Mouse (Mus musculus): ENCODE data around the gene Ferd3l. TPM values are rescaled to one million over a fixed set of nuclear protein-coding genes. Genes with fewer than 3 reads are reported as not detected.

Gene Ferd3l
- not detected in 2 replicates for polyA plus RNA-seq (2014; fragmentation: Nextera tagmentation; extraction: Ambion mirVana)

DNA sequence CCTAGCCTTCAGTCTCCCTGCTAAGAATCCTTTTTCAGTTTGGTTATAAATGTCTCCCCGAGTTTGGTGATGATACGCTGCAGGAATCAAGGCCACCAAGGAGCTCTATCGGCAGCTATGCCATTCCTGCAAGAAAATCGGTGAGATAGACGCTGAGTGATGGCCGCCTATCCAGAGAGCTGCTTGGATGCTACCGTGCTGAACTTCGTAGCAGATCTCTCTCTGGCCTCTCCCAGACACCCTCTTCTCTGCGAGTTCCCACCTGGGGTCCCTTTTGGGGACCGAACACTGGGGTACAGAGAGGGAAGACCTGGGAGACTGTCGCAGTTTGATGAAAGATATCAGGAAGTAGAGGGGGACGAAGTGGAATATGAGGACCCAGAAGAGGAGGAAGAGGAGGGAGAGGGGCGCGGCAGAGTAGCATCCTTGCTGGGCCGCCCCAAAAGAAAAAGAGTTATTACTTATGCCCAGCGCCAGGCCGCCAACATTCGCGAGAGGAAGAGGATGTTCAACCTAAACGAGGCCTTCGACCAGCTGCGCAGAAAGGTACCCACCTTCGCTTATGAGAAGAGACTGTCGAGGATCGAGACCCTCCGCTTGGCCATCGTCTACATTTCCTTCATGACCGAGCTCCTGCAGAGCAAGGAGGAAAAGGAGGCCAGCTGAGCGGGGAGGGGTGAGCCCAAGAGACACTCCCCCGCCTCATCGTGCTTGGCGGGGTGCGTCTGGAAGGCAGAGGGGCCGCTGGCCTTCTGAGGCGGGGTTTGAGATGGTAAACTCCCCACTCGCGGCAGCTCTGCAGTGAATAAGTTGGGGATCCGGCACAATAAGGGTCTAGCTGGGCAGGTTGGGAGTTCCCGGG lies at the start of gene Ferd3l:
TSS of gene Ferd3l (plus strand) at position 95 of the 862 bp plus-strand sequence.
- 2% methylated on average over 39 of the region's 39 CpGs for WGBS

DNA sequence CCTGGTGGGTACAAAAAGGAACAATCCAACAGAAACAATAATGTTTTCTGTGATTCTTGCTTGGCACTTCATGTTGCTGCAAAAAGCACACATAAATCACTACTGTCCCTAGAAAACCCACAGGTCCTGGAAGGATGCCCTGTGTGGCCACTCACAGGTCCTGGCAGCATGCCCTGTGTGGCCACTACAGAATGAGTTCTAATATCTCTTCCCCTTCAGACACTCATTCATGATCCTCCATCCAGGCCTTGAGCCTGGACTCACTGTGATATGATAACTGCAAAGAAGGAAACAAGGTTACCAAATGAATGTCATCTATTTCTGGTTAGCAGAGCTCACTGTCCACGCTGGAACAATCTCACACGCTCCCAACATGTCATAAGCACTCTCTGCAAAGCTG lies 34.3 kb upstream of the Ferd3l start:
- H3K9ac ChIP-seq (ENCODE audit: low read length), result no peak overlapping the region
- no peaks in the 10 kb centered on the region for H3K27me3 ChIP-seq (ENCODE audit: control insufficient read depth, insufficient read depth, low read length)
- 25% methylated on average over 2 of the region's 2 CpGs for WGBS
- ATAC-seq (ENCODE audit: insufficient number of reproducible peaks, insufficient read depth, low FRiP score, low read depth), result no peak
- no peaks in the 10 kb centered on the region for H3K9me3 ChIP-seq (ENCODE audit: control insufficient read depth, low read length)
- no peak overlapping the region for H3K27ac ChIP-seq (replicated peaks in 1 of 2; ENCODE audit: control insufficient read depth in 1 of 2, insufficient read depth in 1 of 2, low read depth in 2 of 2, low read length in 2 of 2)
- no peaks in the 10 kb centered on the region for H3K36me3 ChIP-seq (ENCODE audit: control insufficient read depth, insufficient read depth, low read length)
- H3K4me1 ChIP-seq (ENCODE audit: control insufficient read depth in 2 of 2, insufficient read depth in 2 of 2, low read length in 2 of 2), result 0 out of 4 replicates have a peak, but pooled peaks cover 0 to 2% of the 10 kb centered on the region in 2 experiments
- H3K4me2 ChIP-seq (ENCODE audit: low read length), result no peak overlapping the region
- H3K4me3 ChIP-seq (ENCODE audit: control insufficient read depth in 1 of 2, insufficient read depth in 1 of 2, low read depth in 1 of 2, low read length in 2 of 2), result no peak overlapping the region

More for the DNA sequence above, at the start of gene Ferd3l:
- Histone ChIP-seq H3K36me3 (ENCODE audit: control insufficient read depth, insufficient read depth, low read length) (no peaks in the 10 kb centered on the region), H3K27me3 (ENCODE audit: control insufficient read depth, insufficient read depth, low read length) (peaks cover 37% of the 10 kb centered on the region), H3K9me3 (ENCODE audit: control insufficient read depth, low read length) (no peaks in the 10 kb centered on the region), H3K4me1 (ENCODE audit: control insufficient read depth in 2 of 2, insufficient read depth in 2 of 2, low read length in 2 of 2) (no peaks in the 10 kb centered on the region; a peak in 1 of 4 replicates), H3K4me3 (ENCODE audit: control insufficient read depth in 1 of 2, insufficient read depth in 1 of 2, low read depth in 1 of 2, low read length in 2 of 2) (peak within 1 kb of the TSS in 1 of 2 experiments; percentile 13; a peak in 2 of 4 replicates), H3K9ac (ENCODE audit: low read length) (no peak within 1 kb of the TSS), H3K27ac (replicated peaks in 1 of 2; ENCODE audit: control insufficient read depth in 1 of 2, insufficient read depth in 1 of 2, low read depth in 2 of 2, low read length in 2 of 2) (no peak within 1 kb of the TSS), H3K4me2 (ENCODE audit: low read length) (peak within 1 kb of the TSS; percentile 51)
- no peak for ATAC-seq (ENCODE audit: insufficient number of reproducible peaks, insufficient read depth, low FRiP score, low read depth)

DNA sequence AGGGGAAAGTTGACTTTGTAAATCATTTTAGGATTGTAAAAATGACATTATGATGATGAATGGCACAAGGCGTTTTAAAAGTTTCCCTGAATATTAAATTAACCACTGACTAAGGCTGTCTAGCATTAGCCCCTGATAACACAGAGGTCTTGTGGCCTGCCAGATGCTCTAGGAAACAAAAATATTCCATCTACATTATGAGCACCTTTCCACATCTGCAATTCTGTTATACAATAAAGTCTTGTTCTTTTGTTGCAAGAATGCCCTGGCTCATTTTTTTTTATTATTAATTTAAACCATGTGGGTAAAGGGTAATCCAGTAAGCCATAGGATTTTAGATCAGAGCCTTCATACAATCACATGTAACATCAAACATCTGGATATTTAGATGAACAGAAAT lies 33.6 kb upstream of the Ferd3l start:
- ATAC-seq (ENCODE audit: insufficient number of reproducible peaks, insufficient read depth, low FRiP score, low read depth), result no peak
- H3K36me3 ChIP-seq (ENCODE audit: control insufficient read depth, insufficient read depth, low read length), result no peaks in the 10 kb centered on the region
- 0 out of 4 replicates have a peak, but pooled peaks cover 0 to 2% of the 10 kb centered on the region in 2 experiments for H3K4me1 ChIP-seq (ENCODE audit: control insufficient read depth in 2 of 2, insufficient read depth in 2 of 2, low read length in 2 of 2)
- H3K9me3 ChIP-seq (ENCODE audit: control insufficient read depth, low read length), result no peaks in the 10 kb centered on the region
- H3K27me3 ChIP-seq (ENCODE audit: control insufficient read depth, insufficient read depth, low read length), result no peaks in the 10 kb centered on the region
- no peak overlapping the region for H3K4me3 ChIP-seq (ENCODE audit: control insufficient read depth in 1 of 2, insufficient read depth in 1 of 2, low read depth in 1 of 2, low read length in 2 of 2)
- WGBS, result 67% methylated on average over 1 of the region's 1 CpGs
- no peak overlapping the region for H3K9ac ChIP-seq (ENCODE audit: low read length)
- H3K4me2 ChIP-seq (ENCODE audit: low read length), result no peak overlapping the region
- no peak overlapping the region for H3K27ac ChIP-seq (replicated peaks in 1 of 2; ENCODE audit: control insufficient read depth in 1 of 2, insufficient read depth in 1 of 2, low read depth in 2 of 2, low read length in 2 of 2)

DNA sequence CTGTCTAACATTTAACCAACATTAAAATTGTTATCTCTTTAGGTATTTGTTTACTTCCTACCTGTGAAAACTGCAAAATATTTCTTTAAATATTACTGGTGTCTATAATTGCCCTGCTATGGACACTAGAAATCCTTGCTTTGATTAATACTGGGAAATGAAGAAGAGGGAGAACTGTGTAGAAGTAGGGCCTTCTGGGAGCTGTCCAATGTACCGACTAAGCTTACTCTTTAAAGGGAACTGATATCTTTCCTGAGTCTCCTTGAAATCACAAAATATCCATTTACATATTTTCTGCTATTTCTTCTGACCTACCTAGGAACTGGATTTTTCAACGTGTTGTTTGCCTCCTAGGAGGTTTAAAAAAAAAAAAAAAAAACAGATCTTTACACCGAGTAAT lies 1.5 kb upstream of the Ferd3l start:
- no peak for ATAC-seq (ENCODE audit: insufficient number of reproducible peaks, insufficient read depth, low FRiP score, low read depth)
- H3K27ac ChIP-seq (replicated peaks in 1 of 2; ENCODE audit: control insufficient read depth in 1 of 2, insufficient read depth in 1 of 2, low read depth in 2 of 2, low read length in 2 of 2), result no peak overlapping the region
- 13% methylated on average over 3 of the region's 3 CpGs for WGBS
- H3K9ac ChIP-seq (ENCODE audit: low read length), result no peak overlapping the region
- H3K36me3 ChIP-seq (ENCODE audit: control insufficient read depth, insufficient read depth, low read length), result no peaks in the 10 kb centered on the region
- no peaks in the 10 kb centered on the region for H3K9me3 ChIP-seq (ENCODE audit: control insufficient read depth, low read length)
- no peak overlapping the region for H3K4me3 ChIP-seq (ENCODE audit: control insufficient read depth in 1 of 2, insufficient read depth in 1 of 2, low read depth in 1 of 2, low read length in 2 of 2)
- no peaks in the 10 kb centered on the region; a peak in 1 of 4 replicates for H3K4me1 ChIP-seq (ENCODE audit: control insufficient read depth in 2 of 2, insufficient read depth in 2 of 2, low read length in 2 of 2)
- H3K27me3 ChIP-seq (ENCODE audit: control insufficient read depth, insufficient read depth, low read length), result peaks cover 37% of the 10 kb centered on the region
- no peak overlapping the region for H3K4me2 ChIP-seq (ENCODE audit: low read length)

DNA sequence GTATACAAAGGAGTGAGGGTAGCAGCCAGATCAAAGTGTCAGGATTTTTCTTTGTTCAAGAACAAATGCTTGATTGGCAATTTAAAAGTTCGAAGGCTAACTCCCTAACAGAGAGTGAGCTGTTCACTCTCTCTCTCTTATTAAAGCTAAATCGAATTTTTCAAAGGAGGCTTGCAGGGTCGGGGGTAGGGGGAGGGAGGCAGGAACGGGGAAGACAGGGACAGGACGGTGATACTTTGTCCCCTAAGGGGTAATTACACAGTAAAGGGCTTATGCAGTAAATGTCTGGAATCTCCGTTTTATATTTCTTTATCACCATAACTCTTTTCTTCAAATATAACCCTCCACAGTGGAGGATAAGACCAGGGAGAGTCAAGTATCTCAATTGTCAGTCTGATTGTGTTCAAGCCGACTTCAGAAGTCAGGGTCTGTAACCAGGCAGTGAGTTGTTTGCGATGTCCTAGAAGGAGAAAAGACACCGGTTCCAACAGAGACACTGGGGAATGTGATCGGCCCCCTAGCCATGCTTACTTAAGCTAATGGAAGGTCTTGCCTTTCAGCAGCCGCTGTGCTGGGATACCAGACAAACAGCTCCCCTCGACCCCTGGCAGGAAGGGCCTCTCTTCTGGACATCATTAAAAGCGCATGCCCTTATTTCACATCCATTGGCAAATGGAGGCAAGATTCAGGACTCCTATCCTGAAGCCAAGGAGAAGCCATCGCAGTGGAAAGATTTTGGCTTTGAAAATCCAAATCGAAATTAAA lies 709 bp upstream of the Ferd3l start:
- WGBS, result 4% methylated on average over 15 of the region's 15 CpGs

DNA sequence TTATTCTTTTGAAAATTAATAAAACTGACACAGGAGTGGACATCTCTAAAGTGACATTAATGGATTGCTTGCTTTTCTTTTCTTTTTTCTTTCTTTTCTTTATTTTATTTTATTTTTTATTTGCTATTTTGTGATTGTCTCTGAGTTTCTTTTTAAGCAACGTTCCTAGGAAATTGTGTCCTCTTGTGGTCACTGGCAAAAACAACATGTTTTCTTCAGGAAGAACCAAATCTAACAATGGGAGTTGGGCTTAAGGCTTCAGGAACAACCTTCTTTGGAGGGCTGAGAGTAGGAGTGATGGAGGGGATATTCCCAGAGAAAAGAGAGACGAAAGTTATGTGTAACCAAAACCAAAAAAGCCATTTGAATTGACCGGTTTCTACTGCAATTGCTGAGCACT lies 24.6 kb downstream of the Ferd3l start:
- no peaks in the 10 kb centered on the region for H3K9me3 ChIP-seq (ENCODE audit: control insufficient read depth, low read length)
- H3K4me2 ChIP-seq (ENCODE audit: low read length), result no peak overlapping the region
- 7% methylated on average over 3 of the region's 3 CpGs for WGBS
- no peak overlapping the region for H3K27ac ChIP-seq (replicated peaks in 1 of 2; ENCODE audit: control insufficient read depth in 1 of 2, insufficient read depth in 1 of 2, low read depth in 2 of 2, low read length in 2 of 2)
- peaks cover 45% of the 10 kb centered on the region for H3K27me3 ChIP-seq (ENCODE audit: control insufficient read depth, insufficient read depth, low read length)
- peaks cover 0 to 4% of the 10 kb centered on the region in 2 experiments; a peak in 1 of 4 replicates for H3K4me1 ChIP-seq (ENCODE audit: control insufficient read depth in 2 of 2, insufficient read depth in 2 of 2, low read length in 2 of 2)
- no peak overlapping the region for H3K9ac ChIP-seq (ENCODE audit: low read length)
- ATAC-seq (ENCODE audit: insufficient number of reproducible peaks, insufficient read depth, low FRiP score, low read depth), result no peak
- H3K36me3 ChIP-seq (ENCODE audit: control insufficient read depth, insufficient read depth, low read length), result no peaks in the 10 kb centered on the region
- H3K4me3 ChIP-seq (ENCODE audit: control insufficient read depth in 1 of 2, insufficient read depth in 1 of 2, low read depth in 1 of 2, low read length in 2 of 2), result no peak overlapping the region

More for the DNA sequence above, 709 bp upstream of the Ferd3l start:
- Histone ChIP-seq H3K36me3 (ENCODE audit: control insufficient read depth, insufficient read depth, low read length) (no peaks in the 10 kb centered on the region), H3K4me2 (ENCODE audit: low read length) (no peak overlapping the region), H3K9me3 (ENCODE audit: control insufficient read depth, low read length) (no peaks in the 10 kb centered on the region), H3K4me1 (ENCODE audit: control insufficient read depth in 2 of 2, insufficient read depth in 2 of 2, low read length in 2 of 2) (no peaks in the 10 kb centered on the region; a peak in 1 of 4 replicates), H3K9ac (ENCODE audit: low read length) (no peak overlapping the region), H3K27me3 (ENCODE audit: control insufficient read depth, insufficient read depth, low read length) (peaks cover 37% of the 10 kb centered on the region), H3K27ac (replicated peaks in 1 of 2; ENCODE audit: control insufficient read depth in 1 of 2, insufficient read depth in 1 of 2, low read depth in 2 of 2, low read length in 2 of 2) (no peak overlapping the region), H3K4me3 (ENCODE audit: control insufficient read depth in 1 of 2, insufficient read depth in 1 of 2, low read depth in 1 of 2, low read length in 2 of 2) (no peak overlapping the region)
- no peak for ATAC-seq (ENCODE audit: insufficient number of reproducible peaks, insufficient read depth, low FRiP score, low read depth)

DNA sequence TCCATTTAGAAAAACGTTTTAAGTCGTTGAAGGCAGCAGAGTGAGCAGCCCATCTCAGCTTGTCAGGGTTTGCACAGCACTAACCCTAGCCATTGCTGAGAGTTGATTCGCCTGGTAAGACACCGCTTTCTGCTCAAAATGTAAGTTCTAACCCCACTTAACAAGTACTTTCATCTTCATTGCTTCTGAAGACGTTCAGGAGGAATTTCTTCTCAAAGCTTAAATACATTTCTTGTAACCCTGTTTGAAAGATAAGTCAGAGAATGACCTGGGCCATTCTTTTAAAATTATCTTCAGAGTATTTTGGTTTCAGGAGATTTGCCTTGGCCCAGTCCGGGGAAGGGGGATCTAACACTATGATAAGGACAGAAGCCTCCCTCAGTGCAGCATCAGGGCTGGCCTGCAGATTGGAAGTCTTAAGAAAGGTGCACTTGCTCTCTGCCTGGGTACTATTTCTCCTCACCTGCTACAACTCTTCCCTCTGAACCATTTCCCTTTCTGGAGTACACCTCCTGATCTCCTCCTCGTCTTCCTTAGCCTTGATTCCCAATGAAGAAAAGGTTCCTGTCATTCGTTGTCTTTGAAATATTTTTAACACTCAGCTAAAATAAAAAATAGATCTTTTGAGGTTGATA lies 26.8 kb downstream of the Ferd3l start:
- H3K27me3 ChIP-seq (ENCODE audit: control insufficient read depth, insufficient read depth, low read length), result peaks cover 58% of the 10 kb centered on the region
- H3K4me2 ChIP-seq (ENCODE audit: low read length), result no peak overlapping the region; the same call in 1 of the 2 replicates
- no peaks in the 10 kb centered on the region for H3K36me3 ChIP-seq (ENCODE audit: control insufficient read depth, insufficient read depth, low read length)
- H3K4me3 ChIP-seq (ENCODE audit: control insufficient read depth in 1 of 2, insufficient read depth in 1 of 2, low read depth in 1 of 2, low read length in 2 of 2), result no peak overlapping the region
- no peak for ATAC-seq (ENCODE audit: insufficient number of reproducible peaks, insufficient read depth, low FRiP score, low read depth)
- no peak overlapping the region; a peak in 1 of 4 replicates for H3K27ac ChIP-seq (replicated peaks in 1 of 2; ENCODE audit: control insufficient read depth in 1 of 2, insufficient read depth in 1 of 2, low read depth in 2 of 2, low read length in 2 of 2)
- H3K9ac ChIP-seq (ENCODE audit: low read length), result no peak overlapping the region
- H3K9me3 ChIP-seq (ENCODE audit: control insufficient read depth, low read length), result no peaks in the 10 kb centered on the region
- H3K4me1 ChIP-seq (ENCODE audit: control insufficient read depth in 2 of 2, insufficient read depth in 2 of 2, low read length in 2 of 2), result peaks cover 0 to 6% of the 10 kb centered on the region in 2 experiments; a peak in 2 of 4 replicates
- WGBS, result 18% methylated on average over 8 of the region's 8 CpGs
